Comparison of ENCODE assay signal across 6 mouse cellular contexts in genomic region chr14:18236496-18237235, GRCm38 (mm10). TPM values are rescaled to one million over a fixed set of nuclear protein-coding genes. Genes with fewer than 3 reads are reported as not detected.
DNase-seq lines count a peak whose midpoint lies in the region; TF ChIP-seq lines count a peak whose summit lies in the region.
"Not testable (repeated sequence)": the region's sequence is repeated elsewhere in the genome, so short reads cannot be mapped to it uniquely, and the experiment has no call there.

No protein-coding gene starts in this region.

- not testable (repeated sequence) for H3K9me3 ChIP-seq in CH12.LX (replicated peaks; ENCODE audit: low read length)

- TF ChIP-seq CTCF in CH12.LX (conservative IDR thresholded peaks at IDR 0.05 in 1 of 2, IDR thresholded peaks at IDR 0.05 in 1 of 2; ENCODE audit: low read depth in 2 of 2, low read length in 2 of 2); heart, adult 2 months (IDR thresholded peaks at IDR 0.05); liver, adult 2 months (IDR thresholded peaks at IDR 0.05; ENCODE audit: low read depth, low read length); small intestine, adult 2 months (IDR thresholded peaks at IDR 0.05; ENCODE audit: extremely low read depth, insufficient read length, insufficient replicate concordance, low read depth, low read length): not testable (repeated sequence)

- peaks cover 0 to 45% of the 10 kb centered on the region in 2 experiments; a peak in 2 of 4 replicates for H3K4me1 ChIP-seq in CH12.LX (ENCODE audit: control insufficient read depth in 1 of 2, insufficient read depth in 2 of 2)
- H3K4me1 ChIP-seq in heart, adult 2 months (ENCODE audit: control insufficient read depth, insufficient read depth, low read length): peaks cover 16% of the 10 kb centered on the region
- H3K4me1 ChIP-seq in liver, adult 2 months (ENCODE audit: control insufficient read depth, insufficient read depth, low read length): peaks cover 28% of the 10 kb centered on the region
- H3K4me1 ChIP-seq in small intestine, adult 2 months (ENCODE audit: control insufficient read depth, insufficient read depth, insufficient read length, low read length): not testable (repeated sequence)

- WGBS in heart, adult 2 months: 62% methylated on average over 2 of the region's 2 CpGs
- 21% methylated on average over 2 of the region's 2 CpGs for WGBS in liver, adult 2 months
- WGBS in small intestine, adult 2 months: 22% methylated on average over 2 of the region's 2 CpGs

- H3K27me3 ChIP-seq in CH12.LX (replicated peaks): peaks cover 11% of the 10 kb centered on the region
- H3K27me3 ChIP-seq in heart, adult 2 months (ENCODE audit: control insufficient read depth, insufficient read depth, low read length); liver, adult 2 months (ENCODE audit: control insufficient read depth, insufficient read depth, low read length); small intestine, adult 2 months (ENCODE audit: control insufficient read depth, insufficient read depth, low read length): not testable (repeated sequence)

- not testable (repeated sequence) for H3K79me2 ChIP-seq in CH12.LX (replicated peaks; ENCODE audit: control insufficient read depth, extremely low read depth, insufficient read depth, poor library complexity, severe bottlenecking); heart, adult 2 months (replicated peaks; ENCODE audit: control insufficient read depth, insufficient read depth, low read length)
- H3K79me2 ChIP-seq in liver, adult 2 months (ENCODE audit: control insufficient read depth, insufficient read depth, low read length): peaks cover 26% of the 10 kb centered on the region; the same call in 1 of the 2 replicates

- H3K36me3 ChIP-seq in CH12.LX (replicated peaks in 1 of 2; ENCODE audit: control insufficient read depth in 1 of 2, insufficient read depth in 1 of 2, low read length in 1 of 2); liver, adult 2 months (ENCODE audit: control insufficient read depth, insufficient read depth, low read length); small intestine, adult 2 months (ENCODE audit: control insufficient read depth, insufficient read depth, low read length): not testable (repeated sequence)
- H3K36me3 ChIP-seq in heart, adult 2 months (ENCODE audit: control insufficient read depth, insufficient read depth, low read length): peaks cover 35% of the 10 kb centered on the region

- intact Hi-C loops in heart, adult 2 months (cut with DNase I): not testable (repeated sequence)

- H3K27ac ChIP-seq in CH12.LX (ENCODE audit: insufficient read depth, low read depth): not testable (repeated sequence)
- peak overlapping the region; percentile 99 for H3K27ac ChIP-seq in heart, adult 2 months
- H3K27ac ChIP-seq in liver, adult 2 months (replicated peaks; ENCODE audit: insufficient read depth, low read depth, low read length): peak overlapping the region; percentile 42
- peak overlapping the region; percentile 25 for H3K27ac ChIP-seq in small intestine, adult 2 months (ENCODE audit: insufficient read depth, low read depth, low read length)

- not testable (repeated sequence) for H3K9ac ChIP-seq in CH12.LX (ENCODE audit: insufficient read depth, low read depth); heart, adult 2 months (ENCODE audit: low read depth, low read length); liver, adult 2 months (ENCODE audit: low read depth, low read length)

- DNase-seq in CH12.LX (ENCODE audit: extremely low read depth); heart, adult 2 months: not testable (repeated sequence)
- DNase-seq in adipocyte (ENCODE audit: low spot score): peak; percentile 10
- DNase-seq in fibroblast of lung, adult 2 months (ENCODE audit: low read depth): peak; percentile 19
- peak; percentile 94 for DNase-seq in liver, adult 2 months (ENCODE audit: extremely low read depth, low read depth, low spot score)

- peak overlapping the region; percentile 83; the same call in 1 of the 2 replicates for H3K4me2 ChIP-seq in CH12.LX (ENCODE audit: insufficient read depth, low read depth, poor library complexity, severe bottlenecking)

- not testable (repeated sequence) for TF ChIP-seq RAD21 in CH12.LX (IDR thresholded peaks at IDR 0.05; ENCODE audit: low read depth, low read length)

- TF ChIP-seq POLR2A in CH12.LX (IDR thresholded peaks at IDR 0.05; ENCODE audit: low read depth, low read length); heart, adult 2 months (IDR thresholded peaks at IDR 0.05; ENCODE audit: insufficient read depth, low read depth, low read length); liver, adult 2 months (IDR thresholded peaks at IDR 0.05; ENCODE audit: extremely low read depth, insufficient read depth, low read length); small intestine, adult 2 months (IDR thresholded peaks at IDR 0.05; ENCODE audit: low read depth, low read length): not testable (repeated sequence)

- not testable (repeated sequence) for TF ChIP-seq EP300 in CH12.LX (IDR thresholded peaks at IDR 0.05; ENCODE audit: low read length); heart, adult 2 months (IDR thresholded peaks at IDR 0.05; ENCODE audit: insufficient read depth, low read depth, low read length)

- in situ Hi-C loops in CH12.LX (cut with MboI; ENCODE audit: low pct_ligation_motif_present, low pct_unique_long_range_greater_than_20kb, low sequenced_read_pairs): loop anchor here (5.0 kb wide), 1 partner anchor 36 kb away; the partner anchor contains the start of genes Nkiras1 and Rpl15

- H3K4me3 ChIP-seq in CH12.LX (replicated peaks in 1 of 3; ENCODE audit: low read depth in 2 of 3, low read length in 2 of 3, poor library complexity in 1 of 3); heart, adult 2 months; liver, adult 2 months (ENCODE audit: insufficient read depth, low read depth, low read length); small intestine, adult 2 months (ENCODE audit: low read depth, low read length): not testable (repeated sequence)

- dilution Hi-C loops in CH12.LX (cut with MboI; ENCODE audit: extremely low pct_ligation_motif_present, extremely low pct_unique_long_range_greater_than_20kb, low sequenced_read_pairs): not testable (repeated sequence)

TF ChIP-seq in CH12.LX, 34 proteins besides CTCF, POLR2A, EP300 and RAD21:
- TF ChIP-seq ZNF384 (IDR thresholded peaks at IDR 0.05; ENCODE audit: low read depth, low read length): peak; percentile 58

RNA-seq across cellular contexts. Expression of gene Nr1d2, which starts 2.3 kb away (rescaled TPM):
- total RNA-seq in CH12.LX (2012; rRNA removed) (4.5 and 5.1 TPM in 2 replicates), CH12.LX (2014; rRNA removed) (8.4 and 9.3 TPM in 2 replicates)
- polyA plus RNA-seq in CH12.LX (2012; ENCODE audit: insufficient read length, low read depth): 5.6 and 6.8 TPM in 2 replicates
- 100 to 1,000 TPM in 1 of 2 experiments, 10 to 100 TPM in 1; 32.3 to 104 TPM for total RNA-seq in heart, adult 2 months (2021)
- polyA plus RNA-seq in heart, adult 2 months (2012; rRNA removed): 17.3 and 27.4 TPM in 2 replicates
- 94.3 and 101 TPM in 2 replicates for total RNA-seq in liver, adult 2 months (2014; rRNA removed)
- polyA plus RNA-seq in liver, adult 2 months (2012; rRNA removed): 6.9 and 8.3 TPM in 2 replicates
- 8.3 and 11.9 TPM in 2 replicates for polyA plus RNA-seq in small intestine, adult 2 months (2012; rRNA removed)

RNA-seq across cellular contexts. Expression of gene Nkiras1, which starts 34.3 kb away (rescaled TPM):
- total RNA-seq in CH12.LX (2012; rRNA removed): 5.5 and 6.6 TPM in 2 replicates
- total RNA-seq in CH12.LX (2014; rRNA removed): 9.2 and 10.7 TPM in 2 replicates
- polyA plus RNA-seq in CH12.LX (2012; ENCODE audit: insufficient read length, low read depth): 9.8 and 12.5 TPM in 2 replicates
- 10 to 100 TPM; 31.5 to 35.9 TPM for total RNA-seq in heart, adult 2 months (2021)
- polyA plus RNA-seq in heart, adult 2 months (2012; rRNA removed): 12.7 and 18.8 TPM in 2 replicates
- total RNA-seq in liver, adult 2 months (2014; rRNA removed): 13.4 and 16.8 TPM in 2 replicates
- polyA plus RNA-seq in liver, adult 2 months (2012; rRNA removed): 6.4 and 7.5 TPM in 2 replicates
- polyA plus RNA-seq in small intestine, adult 2 months (2012; rRNA removed): 0.89 and 2.1 TPM in 2 replicates

RNA-seq across cellular contexts. Expression of gene Rpl15, which starts 34.5 kb away (rescaled TPM):
- 2,059 and 2,113 TPM in 2 replicates for total RNA-seq in CH12.LX (2012; rRNA removed)
- total RNA-seq in CH12.LX (2014; rRNA removed): 2,291 and 2,467 TPM in 2 replicates
- polyA plus RNA-seq in CH12.LX (2012; ENCODE audit: insufficient read length, low read depth): 753 and 1,059 TPM in 2 replicates
- 100 to 1,000 TPM; 499 to 586 TPM for total RNA-seq in heart, adult 2 months (2021)
- 160 and 269 TPM in 2 replicates for polyA plus RNA-seq in heart, adult 2 months (2012; rRNA removed)
- total RNA-seq in liver, adult 2 months (2014; rRNA removed): 138 and 173 TPM in 2 replicates
- 169 and 170 TPM in 2 replicates for polyA plus RNA-seq in liver, adult 2 months (2012; rRNA removed)
- polyA plus RNA-seq in small intestine, adult 2 months (2012; rRNA removed): 139 and 178 TPM in 2 replicates
